Mouse (Mus musculus) mouse embryonic stem cell (cell line): ENCODE data around the gene Slc22a23.

Source experiments
- in situ Hi-C, 2 experiments: fragments of 300-500 bp; cut with MboI; formaldehyde crosslinking; loops; 1 replicate in 1 of 2; 3 replicates in 1 of 2; pipeline ENCODE4 v1.14.3; 2019 to 2020; ENCODE audit warnings: low sequenced_read_pairs in 2 of 2, low pct_unique_long_range_greater_than_20kb in 1 of 2, mixed read lengths in 1 of 2; ENCODE audit not compliant: unreplicated experiment in 1 of 2

The Slc22a23 gene

DNA sequence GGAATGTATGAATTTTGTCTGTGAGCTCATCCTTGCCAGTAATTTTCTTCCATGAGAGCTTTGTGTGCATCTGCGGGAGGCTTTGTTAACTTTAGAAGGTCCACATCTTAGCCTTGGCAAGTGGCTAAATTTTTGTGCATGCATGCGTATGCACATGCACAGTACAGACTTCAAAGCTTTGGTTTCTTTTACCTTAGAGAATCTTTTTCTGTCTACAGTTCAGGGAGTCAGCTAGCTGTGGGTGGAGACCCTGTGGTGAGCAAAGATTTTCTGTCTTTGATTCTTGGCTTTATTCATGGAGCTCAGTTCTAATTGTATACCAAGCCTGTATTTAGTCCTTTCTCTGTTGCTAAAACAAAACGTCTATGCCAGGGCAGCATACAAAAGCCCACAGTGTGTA is 126.2 kb downstream of the Slc22a23 start:
- in situ Hi-C loops: no loop called here

DNA sequence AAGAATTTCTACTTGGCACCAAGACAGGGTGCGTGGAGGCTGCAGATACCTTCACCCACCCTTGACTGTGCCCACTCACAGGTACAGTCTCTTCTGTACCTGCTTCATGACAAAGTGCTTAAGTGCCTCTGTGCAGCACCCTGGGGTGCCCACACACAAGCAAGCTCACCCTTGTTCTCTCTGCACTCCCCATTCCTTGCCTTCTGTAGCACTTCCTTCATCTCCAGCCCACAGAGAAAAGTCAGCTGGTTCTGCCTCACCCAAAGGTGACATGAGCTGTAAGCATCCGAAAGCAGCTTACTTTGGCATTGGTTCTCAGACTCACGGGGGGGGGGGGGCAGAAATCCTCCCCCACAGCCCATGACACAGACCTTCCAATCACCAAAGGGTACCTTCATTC is 130.1 kb downstream of the Slc22a23 start:
- in situ Hi-C loops: no loop called here

DNA sequence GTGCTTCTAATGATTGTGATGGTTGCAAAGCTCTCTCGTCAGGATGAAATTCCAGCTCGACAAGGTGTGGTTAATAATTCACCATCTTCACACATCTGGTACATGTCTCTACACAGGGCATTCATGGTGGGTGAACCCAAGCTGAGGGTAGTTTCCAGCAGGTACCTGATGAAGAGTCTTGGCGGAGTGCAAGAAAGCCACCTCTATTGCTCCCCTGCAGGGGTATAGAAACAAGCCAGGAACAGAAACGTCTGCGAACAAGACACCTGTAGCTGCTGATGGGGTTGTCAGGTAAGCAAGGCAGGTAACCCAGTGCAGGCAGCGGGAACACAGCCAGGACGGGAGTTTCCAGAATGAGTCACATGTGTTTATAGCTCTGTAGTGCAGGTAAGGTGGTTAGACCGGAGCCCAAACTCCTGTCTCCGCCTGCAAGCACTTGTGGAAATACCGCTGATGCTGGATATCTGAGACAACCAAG is 132.2 kb downstream of the Slc22a23 start:
- in situ Hi-C loops: no loop called here

DNA sequence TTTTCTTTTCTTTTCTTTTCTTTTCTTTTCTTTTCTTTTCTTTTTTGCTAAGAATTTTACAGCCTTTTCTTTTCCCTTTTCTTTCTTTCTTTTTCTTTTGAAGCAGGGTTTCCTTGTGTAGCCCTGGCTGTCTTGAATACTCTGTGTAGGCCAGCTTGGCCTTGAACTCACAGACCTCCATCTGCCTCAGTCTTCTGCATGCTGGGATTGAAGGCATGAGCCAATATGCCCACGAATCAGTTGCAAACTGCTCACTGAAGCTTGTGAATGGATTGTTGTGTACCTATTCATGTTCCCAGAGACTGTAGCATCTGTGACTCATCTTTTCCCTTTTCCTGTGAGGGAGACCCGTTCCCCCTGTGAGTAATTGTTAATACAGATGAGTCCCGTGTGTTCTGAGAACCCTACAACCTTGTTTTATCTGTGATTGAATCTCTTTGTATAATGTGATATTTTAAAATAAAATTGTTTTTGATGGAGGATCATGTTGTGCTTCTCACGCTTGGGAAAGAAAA is 133.7 kb downstream of the Slc22a23 start:
- in situ Hi-C loops: no loop called here

DNA sequence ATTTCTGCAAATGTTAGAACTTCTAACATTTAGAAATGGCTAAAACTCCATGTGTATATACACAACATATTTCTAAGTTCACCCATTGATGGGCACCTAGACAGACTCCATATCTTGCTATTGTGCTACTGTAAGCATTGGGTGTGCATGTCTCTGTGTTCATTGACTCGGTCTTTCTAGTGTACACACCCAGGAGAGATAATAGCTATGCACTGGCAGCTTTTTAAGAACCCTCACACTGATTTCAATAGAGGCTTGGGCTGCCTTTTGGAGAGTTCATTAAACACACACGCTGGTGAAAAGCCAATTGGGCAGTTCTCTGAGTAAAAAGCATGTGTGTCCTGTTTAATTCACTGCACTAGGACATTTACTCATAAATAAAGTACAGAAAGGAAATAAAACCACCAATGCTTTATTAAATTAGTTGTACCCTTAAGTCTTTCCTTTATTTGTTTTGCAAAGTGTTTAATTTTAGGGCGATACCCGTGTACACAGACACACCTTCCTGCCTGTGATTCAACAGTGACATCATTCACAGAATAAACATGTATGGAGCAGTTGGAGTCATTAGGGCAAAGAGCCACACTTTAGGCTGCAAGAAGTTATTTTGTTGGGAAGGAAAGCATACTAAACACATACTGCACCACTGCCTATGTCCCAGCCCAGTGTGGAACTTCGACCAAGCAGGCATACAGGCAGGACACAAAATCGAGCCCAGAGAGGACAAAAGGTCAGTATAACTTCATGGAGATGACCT is 137.1 kb downstream of the Slc22a23 start:
- in situ Hi-C loops: no loop called here

DNA sequence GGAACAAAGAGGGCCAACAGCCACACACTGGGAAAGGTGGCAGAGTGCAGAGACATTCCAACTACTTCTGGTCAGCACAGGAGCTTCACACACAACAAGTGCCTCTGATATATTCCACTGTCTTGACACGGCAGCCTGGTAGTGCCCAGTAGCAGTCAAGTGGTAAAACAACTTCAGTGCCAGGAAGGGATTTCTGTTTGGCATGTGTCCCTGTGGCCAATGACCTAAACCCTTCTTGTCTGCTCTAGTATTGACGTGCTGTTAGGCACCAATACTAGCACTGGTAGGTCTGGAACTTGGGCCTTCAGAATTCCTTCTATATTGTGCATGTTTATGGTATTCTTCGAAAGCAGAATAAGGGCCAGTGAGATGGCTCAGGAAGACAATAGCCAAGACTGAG is 139.8 kb downstream of the Slc22a23 start:
- in situ Hi-C loops: no loop called here

DNA sequence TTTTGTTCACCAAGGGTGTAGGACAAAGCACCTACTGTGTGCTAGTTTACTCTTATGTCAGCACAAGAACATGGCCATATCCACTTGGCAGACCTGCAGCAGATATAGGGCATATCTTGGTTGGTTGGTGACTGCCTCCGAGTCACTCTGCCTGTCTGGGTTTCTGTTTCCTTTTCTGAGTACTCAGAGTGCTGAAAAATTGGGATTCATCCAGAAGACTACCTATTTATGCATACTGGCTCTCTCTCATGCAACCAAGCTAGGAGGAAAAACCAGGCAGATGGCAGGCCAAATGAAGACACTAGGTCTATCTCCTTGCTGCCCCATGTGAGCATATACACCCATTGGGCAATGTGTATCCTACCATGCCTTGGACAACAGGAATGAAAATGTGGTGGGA is 149.3 kb downstream of the Slc22a23 start:
- in situ Hi-C loops: loop anchor here (10.0 to 25.0 kb wide), 3 partner anchors 342 to 667 kb away; no protein-coding TSS in a partner anchor

DNA sequence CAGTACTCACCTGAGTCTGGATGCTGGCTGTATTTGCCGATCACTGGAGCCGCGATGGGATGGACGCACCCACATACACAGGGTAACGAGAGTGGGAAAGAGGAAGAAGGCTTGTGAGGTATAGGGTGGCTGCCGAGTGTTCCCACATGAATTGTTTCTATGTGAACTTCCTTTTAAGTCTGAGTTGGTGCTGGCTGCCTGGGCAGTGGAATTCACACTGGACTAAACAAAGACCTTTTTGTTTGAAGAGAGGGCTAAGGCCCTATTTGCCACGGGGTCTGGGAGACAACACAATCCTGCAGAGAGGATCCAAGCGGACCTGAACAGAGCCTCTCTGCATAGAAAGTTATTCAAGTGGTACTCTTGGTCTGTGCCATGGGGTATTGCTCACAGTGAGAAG is 151.6 kb downstream of the Slc22a23 start:
- in situ Hi-C loops: loop anchor here (10.0 to 25.0 kb wide), 3 partner anchors 344 to 669 kb away; no protein-coding TSS in a partner anchor

DNA sequence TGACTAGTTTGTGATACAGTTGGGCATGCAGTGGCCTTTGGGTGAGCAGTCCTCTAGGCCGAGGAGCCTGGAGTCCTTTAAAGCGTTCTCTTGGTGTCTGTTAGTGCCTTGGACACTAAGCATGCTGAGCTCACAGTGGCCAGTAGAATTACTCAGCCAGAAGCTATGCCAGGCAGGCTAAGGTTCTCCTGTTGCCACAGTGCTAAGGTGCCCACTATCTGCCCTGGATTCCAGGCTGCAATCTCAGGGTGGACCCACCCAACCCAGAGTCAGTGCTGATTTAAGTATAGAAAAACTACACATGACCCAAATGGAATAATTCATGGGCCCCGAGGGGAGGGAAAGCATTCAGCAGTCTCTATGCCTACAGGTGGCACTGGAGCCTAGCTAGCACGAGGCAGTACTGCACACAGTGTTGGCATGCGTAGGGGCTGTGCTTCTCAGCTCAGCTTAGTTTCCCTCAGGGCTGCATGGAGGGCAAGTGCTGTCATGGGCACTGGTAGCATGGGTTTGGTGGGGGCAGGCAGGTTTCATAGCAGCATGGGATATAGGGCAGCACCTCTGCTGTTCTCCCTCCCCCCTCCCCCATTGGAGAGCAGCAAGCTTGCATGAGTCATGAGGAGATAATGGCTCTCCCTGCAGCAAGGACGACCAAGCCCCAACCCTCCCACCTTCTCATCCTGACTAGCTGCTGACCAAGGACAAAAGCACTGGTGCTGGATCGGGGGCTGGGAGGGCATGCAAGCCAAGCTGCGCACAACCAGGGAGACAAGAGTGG is 152.4 kb downstream of the Slc22a23 start:
- in situ Hi-C loops: loop anchor here (10.0 to 25.0 kb wide), 3 partner anchors 345 to 670 kb away; no protein-coding TSS in a partner anchor

DNA sequence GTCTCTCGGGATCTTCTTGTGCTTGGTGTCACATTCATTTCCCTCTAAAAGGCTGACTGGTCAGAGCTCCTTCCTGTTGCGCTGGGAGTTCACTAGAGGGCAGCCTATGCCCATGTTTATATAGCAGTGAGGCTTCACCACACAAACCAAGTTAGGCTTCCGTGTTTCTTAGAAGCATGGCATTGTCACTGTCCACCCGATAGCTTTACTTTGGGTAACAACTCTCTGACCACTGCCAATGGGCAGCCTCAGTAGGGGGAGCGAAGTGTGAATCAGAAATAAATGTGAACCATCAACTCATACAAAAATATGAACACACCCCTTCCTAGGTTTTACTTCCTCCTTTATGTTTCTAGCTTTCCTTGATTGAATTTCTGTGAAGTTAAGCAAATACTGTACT is 157.4 kb downstream of the Slc22a23 start:
- in situ Hi-C loops: loop anchor here (10.0 to 25.0 kb wide), 3 partner anchors 350 to 675 kb away; no protein-coding TSS in a partner anchor

DNA sequence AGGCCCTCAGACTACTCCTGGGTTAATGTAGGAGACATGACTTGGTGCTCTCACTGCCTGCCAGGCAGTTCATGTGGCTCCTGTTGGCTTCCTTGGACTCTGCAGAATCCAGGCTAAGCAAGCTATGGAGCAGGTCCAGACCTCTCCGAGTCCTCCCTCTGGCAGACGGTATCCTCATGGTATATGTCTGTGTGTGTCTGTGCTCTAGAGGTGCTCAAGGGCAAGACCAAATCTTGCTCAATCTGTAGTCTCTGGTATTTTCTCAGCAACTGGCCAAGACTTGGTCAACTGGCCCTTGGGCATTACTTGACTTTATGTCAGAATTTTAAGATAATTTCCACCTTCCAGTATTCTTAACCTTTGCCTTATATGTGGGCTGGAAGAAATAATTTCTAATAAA is 159.6 kb downstream of the Slc22a23 start:
- in situ Hi-C loops: loop anchor here (10.0 to 25.0 kb wide), 3 partner anchors 352 to 677 kb away; no protein-coding TSS in a partner anchor

DNA sequence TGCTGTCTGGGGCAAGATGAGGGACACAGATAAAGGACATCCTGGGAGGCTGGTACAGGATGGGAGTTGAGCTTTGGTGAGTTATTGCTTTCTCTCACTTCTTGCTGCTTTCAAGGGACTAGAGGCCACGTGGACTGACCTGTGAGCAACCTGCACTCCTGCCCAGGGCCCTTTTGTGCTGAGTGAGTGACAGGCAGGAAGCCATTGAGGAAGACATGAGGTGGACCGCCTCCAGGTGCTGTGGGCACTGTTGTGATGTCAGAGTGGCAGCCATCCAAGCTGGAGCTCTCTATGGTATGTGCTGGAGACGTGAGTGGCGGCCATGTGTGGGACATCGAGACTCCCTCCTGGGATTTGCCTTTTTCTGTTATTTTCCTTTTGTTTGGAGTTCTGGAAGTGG is 163.4 kb downstream of the Slc22a23 start:
- in situ Hi-C loops: loop anchor here (10.0 to 25.0 kb wide), 3 partner anchors 356 to 681 kb away; no protein-coding TSS in a partner anchor

DNA sequence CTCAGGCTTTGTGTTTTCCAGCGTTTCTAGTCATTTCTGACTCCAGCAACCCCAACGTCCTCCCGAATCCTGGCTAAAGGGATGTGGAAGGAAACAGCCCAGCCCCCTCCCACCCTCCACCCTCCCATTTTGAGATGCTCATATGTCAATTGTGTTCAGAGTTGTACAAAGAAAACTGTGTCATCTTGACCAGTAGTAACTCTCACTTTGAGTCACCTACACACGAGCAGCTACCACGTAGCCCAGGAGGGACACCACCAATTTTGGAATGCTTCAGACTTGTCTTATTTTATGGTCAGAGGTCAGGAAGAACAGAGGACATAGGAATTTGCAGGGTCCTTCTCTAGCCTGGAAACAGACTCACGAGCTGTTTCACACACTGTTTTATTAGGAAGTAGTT is 171.0 kb downstream of the Slc22a23 start:
- in situ Hi-C loops: no loop called here

DNA sequence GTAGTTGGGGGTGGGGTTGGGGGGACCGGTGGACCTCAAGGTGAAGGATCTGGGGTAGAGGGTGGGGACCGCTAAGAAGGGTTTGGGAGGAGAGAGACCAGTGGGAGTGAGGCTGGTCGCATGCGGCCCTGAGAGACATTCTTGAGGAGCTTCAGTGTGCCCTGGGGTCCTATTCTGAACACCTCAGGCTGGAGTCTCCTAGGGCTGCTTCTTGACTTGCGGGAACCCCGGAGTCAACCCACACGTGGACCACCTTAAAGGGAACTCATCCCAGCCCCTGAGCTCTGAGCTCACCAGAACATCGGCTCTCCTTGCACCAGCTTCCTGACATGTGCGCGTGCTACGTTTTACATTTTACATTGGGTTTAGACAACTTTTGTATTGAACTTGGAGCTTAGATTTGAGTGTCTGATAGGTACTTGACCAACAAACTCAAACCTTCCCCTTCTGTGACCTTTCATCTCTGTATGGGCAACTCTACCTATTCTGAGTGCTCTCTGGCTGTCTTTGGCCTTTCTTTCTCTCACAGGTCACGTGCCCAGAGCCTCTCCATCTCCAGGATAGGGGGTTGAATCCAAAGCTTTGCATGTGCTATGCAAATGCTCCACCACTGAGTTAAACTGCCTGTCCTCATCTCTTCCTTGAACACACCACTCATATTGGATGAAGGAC is 181.5 kb downstream of the Slc22a23 start:
- in situ Hi-C loops: no loop called here

DNA sequence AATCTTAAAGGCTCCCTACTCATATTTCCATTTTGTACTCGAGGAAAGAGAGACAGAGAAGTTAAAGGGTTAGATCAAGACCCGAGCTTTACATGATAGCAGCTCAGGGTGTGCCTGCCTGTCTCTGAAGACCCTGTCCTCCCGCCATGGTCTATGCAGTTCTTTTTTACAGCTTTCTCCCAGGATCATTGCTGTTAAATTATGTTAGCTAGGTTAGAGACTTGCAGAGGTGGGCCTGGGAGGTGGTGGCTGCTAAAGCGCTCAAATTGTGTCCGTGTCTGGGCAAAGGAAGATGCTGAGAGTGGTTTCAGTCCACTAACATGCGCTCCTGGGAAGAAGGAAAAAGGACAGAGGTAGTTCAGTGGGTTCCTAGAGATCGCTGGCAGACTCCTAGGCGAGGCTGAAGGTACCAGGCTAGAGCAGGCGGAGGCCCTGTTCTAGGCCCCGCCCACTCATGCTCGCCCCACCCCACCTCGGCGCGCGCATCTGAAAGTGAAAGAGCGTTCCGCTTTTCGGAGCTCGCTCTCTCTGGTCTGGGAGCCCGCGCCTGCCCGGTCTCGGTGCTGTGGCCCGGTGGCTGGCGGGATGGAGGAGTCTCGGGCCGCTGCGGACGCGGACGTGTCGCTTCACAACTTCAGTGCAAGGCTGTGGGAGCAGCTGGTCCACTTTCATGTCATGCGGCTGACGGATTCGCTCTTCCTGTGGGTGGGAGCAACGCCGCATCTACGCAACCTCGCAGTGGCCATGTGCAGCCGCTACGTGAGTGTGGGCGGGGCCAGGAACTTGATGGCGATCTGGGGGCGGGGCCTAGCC is 182.3 kb downstream of the Slc22a23 start, which contains the start of gene Psmg4:
Psmg4 (plus strand) TSS at position 474 of the 813 bp plus-strand sequence.
- in situ Hi-C loops: no loop called here

DNA sequence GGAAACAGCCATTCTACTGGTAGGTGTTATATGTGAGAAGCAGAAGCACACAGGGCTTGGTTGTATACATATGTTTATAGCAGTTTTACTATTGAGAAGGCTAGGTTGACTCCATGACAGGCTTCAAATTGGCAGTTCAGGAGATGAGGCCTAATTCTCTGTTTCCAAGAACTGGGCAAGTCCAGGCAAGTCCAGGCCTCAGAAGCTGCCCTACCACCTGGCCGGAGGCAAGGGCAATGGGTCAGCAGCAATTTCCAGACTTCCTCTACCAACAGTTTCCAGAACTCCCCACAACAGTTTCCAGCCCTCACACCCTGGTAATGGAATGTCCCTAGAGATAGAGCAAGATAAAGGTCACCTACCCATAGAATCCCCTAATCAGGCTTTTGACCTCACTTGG is 185.1 kb downstream of the Slc22a23 start:
- in situ Hi-C loops: loop anchor here (5.0 to 10.0 kb wide), 2 partner anchors 113 to 115 kb away; no protein-coding TSS in a partner anchor

DNA sequence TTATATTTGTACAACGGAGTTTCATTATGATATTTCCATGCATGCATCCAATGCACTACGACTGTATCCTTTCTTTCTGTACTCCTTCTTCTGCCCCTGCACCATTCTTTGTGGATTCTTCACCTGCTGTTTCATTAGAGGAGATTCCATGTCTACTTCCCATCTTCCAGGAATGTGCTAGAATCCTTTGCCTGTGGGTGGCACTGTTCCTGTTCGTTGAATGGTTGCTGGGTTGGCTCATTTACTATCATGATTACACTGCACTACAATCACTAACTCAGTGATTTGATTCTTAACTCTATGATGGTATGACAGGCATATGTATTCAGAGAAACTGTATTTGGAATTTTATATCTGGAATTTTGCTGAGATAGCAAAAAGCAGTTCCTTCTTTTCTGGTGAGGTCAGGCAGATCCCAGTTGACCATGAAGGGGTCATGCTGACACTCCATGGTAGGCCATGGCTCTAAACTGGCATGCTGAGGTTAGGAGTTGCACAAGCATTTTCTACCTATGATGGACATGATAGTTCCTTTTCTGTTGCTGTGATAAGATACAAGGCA is 187.3 kb downstream of the Slc22a23 start:
- in situ Hi-C loops: loop anchor here (5.0 to 10.0 kb wide), 2 partner anchors 110 to 113 kb away; no protein-coding TSS in a partner anchor
